Mouse (Mus musculus): ENCODE data around the gene Rap2b.

Gene Rap2b

DNA sequence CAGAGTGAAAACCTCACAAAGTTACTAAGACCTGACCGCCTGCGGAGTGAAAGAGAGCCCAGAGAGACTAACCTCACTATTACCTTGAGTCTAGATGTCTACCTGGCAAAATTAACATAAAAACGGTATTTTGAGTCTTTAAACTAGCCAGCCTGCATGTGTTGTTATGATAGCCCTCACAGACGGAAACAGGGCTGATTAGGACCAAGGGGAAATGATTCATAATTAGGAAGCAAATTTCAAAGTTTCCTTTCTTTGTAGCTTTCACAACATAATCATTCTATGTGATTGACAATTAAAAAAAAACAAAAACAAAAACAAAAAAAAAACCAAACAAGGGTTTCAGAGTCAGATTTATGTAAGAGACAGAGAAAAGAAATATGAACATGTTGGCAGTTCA lies 24.9 kb downstream of the Rap2b start:
- DNase-seq (ENCODE audit: low read depth, low spot score), result no peak

DNA sequence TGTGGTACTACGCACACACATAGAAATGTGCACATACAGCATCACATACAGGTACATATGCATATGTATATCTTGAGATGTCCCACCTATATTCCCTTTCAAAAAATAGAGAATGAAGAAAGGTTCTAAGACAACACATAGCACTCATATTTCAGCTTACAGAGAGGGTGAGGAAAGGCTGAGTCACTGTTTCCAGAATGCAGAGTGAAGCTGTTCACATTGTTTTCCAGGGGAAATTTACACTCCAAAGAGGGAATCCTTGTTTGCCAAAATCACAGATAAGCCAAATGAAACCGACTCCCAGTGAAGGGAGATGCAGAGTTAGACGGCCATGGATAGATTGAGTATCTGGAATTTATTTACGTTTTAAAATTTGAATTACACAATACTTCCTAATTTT lies 30.1 kb downstream of the Rap2b start:
- DNase-seq (ENCODE audit: low read depth, low spot score), result no peak

DNA sequence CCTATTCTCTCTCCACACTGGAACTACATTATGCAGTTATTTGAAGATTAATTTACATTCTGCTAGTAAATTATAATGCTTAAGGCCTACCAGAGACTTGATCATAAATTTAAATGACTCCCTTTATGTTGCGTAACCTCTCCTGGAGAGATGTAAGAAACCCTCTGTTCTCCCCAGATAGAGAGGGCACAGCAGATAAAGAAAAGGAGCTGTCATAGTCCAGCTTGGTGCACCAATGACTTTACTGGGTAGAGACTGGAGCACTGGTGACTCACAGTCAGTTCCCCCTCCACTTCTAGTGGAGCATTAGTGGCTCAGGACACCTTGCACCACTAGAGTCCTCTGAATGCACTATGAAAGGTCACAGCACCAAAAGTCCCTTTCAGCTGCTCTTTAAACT lies 31.4 kb downstream of the Rap2b start:
- DNase-seq (ENCODE audit: low read depth, low spot score), result no peak

DNA sequence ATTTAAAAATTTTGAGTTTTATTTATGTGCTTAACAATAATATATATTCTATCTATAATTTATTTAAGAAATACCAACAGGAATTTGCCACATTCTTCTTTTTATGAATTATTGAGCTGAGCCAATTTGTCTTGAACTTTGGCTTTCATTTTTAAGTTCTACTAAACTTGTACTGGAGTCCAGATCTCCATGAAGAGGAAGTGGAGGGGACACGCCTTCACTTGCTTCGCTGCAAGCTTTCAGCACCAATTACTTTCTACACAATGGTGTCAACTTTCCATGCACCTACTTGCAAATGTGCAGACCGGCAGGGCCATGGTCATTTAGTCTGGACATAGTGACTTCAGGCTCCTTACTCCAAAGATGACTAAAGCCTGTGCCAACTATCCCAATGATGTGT lies 32.1 kb downstream of the Rap2b start:
- DNase-seq (ENCODE audit: low read depth, low spot score), result no peak

DNA sequence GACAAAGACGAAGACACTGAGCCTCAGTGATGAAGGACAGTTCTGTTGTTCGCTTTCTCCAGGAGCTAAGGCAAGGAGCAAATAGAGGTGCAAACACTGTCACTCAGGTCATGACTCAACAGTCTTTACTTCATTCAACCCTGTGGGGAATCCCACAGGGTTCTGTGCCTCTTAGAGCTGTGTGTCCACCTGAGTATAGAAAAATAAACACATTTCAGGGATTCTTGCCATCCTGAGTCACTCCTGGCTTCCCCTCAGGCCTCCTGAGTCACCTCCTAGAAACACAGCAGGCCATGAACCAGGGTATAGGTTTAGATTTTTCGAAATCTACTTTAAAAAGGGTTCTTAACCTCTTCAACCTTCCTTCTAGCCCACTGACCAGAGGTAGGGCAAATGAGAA lies 33.9 kb downstream of the Rap2b start:
- no peak for DNase-seq (ENCODE audit: low read depth, low spot score)

DNA sequence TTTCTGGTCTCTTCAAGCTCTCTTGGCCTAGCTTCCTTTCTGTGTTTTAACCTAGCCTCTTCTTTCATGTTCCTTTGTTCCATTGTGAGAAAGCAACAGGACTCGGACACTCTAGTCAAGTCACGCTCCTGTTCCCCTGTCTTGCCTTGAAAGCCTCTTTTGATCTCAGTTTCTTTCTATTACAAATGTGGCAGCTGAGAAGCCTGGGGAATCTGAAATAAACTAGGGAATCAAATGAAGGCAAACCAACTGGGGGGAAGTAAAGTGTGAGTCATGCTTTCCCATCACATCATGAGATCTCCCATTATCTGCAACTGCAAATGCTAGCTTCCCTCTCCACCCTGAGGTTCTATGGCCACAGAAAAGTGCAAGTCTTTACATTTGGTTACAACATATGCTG lies 35.3 kb downstream of the Rap2b start:
- no peak for DNase-seq (ENCODE audit: low read depth, low spot score)

DNA sequence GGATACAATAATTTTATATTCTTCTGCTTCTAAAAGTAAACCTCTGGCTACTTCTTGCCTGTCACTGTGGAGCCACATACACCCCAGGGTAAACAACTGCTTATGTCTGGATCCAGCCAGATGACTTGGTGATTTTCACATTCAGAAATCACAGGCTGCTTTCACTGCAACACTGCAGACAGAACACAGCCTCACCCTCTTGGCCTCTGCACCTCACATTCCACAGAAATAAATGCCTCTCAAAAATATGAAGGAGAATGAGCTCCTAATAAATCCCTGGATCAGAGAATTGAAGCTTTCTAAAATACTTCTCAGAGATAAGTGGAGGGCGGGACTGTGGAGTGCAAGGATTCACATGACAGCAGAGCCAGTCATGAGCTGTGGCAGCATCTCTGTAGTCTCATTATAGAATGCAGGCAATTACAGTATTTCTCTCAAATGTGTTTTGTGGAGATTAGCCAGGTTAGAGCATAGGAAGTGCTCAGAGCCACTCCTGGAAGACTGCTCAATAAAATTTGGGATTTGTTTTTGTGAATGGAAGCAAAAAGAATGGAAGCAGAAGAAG lies 39.5 kb downstream of the Rap2b start:
- no peak for DNase-seq (ENCODE audit: low read depth, low spot score)

DNA sequence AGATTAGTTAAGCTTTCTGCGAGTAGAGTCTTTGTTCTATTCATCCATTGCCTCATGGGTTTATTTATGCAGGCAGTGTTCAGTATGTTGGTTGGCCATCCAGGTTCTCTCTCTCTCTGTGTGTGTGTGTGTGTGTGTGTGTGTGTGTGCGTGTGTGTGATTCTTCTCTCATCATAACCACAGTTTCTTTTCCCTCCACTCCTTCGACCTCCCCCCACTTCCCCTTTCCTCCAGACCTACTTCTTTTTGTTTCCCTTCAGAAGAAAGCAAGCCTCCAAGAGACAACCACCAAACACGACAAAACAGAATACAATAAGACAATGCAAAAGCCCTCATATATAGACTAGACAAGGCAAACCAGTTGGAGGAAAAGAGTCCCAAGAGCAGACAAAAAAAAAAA lies 45.5 kb downstream of the Rap2b start:
- peak; percentile 44 for DNase-seq (ENCODE audit: low read depth, low spot score)

DNA sequence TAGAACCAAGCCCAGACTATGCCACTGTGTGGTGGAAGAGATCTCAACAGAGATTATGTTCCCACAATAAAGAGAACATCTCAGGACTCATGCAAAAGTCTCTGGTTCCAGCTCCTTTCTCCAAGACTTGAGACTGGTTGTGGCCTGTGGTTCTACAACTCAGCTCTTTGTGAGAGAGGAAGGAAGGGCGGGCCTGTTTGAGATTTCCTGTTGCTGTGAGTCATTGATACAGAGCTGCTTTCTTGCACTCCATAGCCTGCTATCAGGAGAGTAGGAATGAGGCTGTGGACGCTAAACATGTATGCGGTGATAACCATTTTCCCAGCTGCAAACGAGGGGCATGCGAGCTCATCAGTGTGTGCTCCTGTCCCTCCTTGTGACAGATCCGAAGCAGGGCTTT lies 48.2 kb downstream of the Rap2b start:
- DNase-seq (ENCODE audit: low read depth, low spot score), result peak; percentile 83

DNA sequence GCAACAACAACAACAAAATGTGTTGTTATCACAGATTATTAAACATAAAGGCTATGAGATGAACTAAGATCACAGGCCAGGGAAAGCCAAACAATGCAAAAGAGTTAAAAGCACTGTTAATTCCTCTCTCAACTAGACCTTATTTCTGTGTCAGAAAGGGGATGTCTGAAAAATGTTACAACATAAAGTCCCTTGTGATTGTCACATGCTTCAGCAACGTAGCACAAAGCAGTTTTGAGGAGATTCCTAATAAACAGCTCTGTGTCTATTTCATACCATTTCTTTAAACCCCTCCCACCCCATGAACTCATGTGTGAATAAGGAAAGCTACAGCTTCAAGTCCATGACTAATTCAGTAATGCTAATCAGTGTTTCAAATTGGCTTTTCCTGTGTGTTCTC lies 54.4 kb downstream of the Rap2b start:
- no peak for DNase-seq (ENCODE audit: low read depth, low spot score)

Measured in CD4-positive helper T cell, adult 2 months (primary cell).